Mouse (Mus musculus) CH12.LX (cell line): ENCODE results near the gene Synj2. TPM values are rescaled to one million over a fixed set of nuclear protein-coding genes. Genes with fewer than 3 reads are reported as not detected.

Experiments used
- DNase-seq: peaks from one replicate; pipeline ENCODE4 v3.0.0-alpha.2; 2013; ENCODE audit errors: extremely low read depth
- H3K27ac ChIP-seq: 2 replicates; pipeline ENCODE4 v1.5.1; 2012; ENCODE audit warnings: low read depth, mild to moderate bottlenecking, control low read depth, moderate library complexity; ENCODE audit not compliant: insufficient read depth
- H3K27me3 ChIP-seq: replicated peaks from 2 replicates; pipeline ENCODE3; 2012; ENCODE audit warnings: inconsistent platforms
- H3K36me3 ChIP-seq, 2 experiments: replicated peaks in 1 of 2; 2 replicates each; pipeline versions ENCODE3 to v1.6.1; 2012; ENCODE audit warnings: inconsistent platforms in 1 of 2, low read length in 1 of 2, mild to moderate bottlenecking in 1 of 2, mixed read lengths in 1 of 2, moderate library complexity in 1 of 2; ENCODE audit not compliant: control insufficient read depth in 1 of 2, insufficient read depth in 1 of 2
- H3K4me1 ChIP-seq, 2 experiments: 2 replicates each; pipeline ENCODE4 v1.6.1; 2012; ENCODE audit warnings: inconsistent platforms in 1 of 2, moderate library complexity in 1 of 2; ENCODE audit not compliant: insufficient read depth in 2 of 2, control insufficient read depth in 1 of 2
- H3K4me2 ChIP-seq: 2 replicates; pipeline ENCODE4 v1.6.1; 2012; ENCODE audit warnings: low read depth, mild to moderate bottlenecking, control low read depth; ENCODE audit not compliant: poor library complexity, insufficient read depth, severe bottlenecking
- H3K4me3 ChIP-seq, 3 experiments: fragments of 150-350 bp in 1 of 3; sonication (generic) in 1 of 3; replicated peaks in 1 of 3; 2 replicates each; pipeline versions ENCODE3 to v1.5.1; 2011 to 2012; ENCODE audit warnings: low read depth in 2 of 3, low read length in 2 of 3, mild to moderate bottlenecking in 2 of 3, moderate library complexity in 2 of 3, control low read depth in 1 of 3, improper control_type of control experiment in 1 of 3, inconsistent platforms in 1 of 3, mixed read lengths in 1 of 3; ENCODE audit not compliant: poor library complexity in 1 of 3
- H3K79me2 ChIP-seq: replicated peaks from 2 replicates; pipeline ENCODE4 v1.6.1; 2012; ENCODE audit warnings: mild to moderate bottlenecking, moderate library complexity; ENCODE audit not compliant: control insufficient read depth, poor library complexity, insufficient read depth, severe bottlenecking; ENCODE audit errors: extremely low read depth
- H3K9ac ChIP-seq: 2 replicates; pipeline ENCODE4 v1.6.1; 2012; ENCODE audit warnings: low read depth, mild to moderate bottlenecking, control low read depth, moderate library complexity; ENCODE audit not compliant: insufficient read depth
- H3K9me3 ChIP-seq: replicated peaks from 2 replicates; pipeline ENCODE3; 2012; ENCODE audit warnings: low read length, inconsistent platforms, mixed read lengths
- BHLHE40 ChIP-seq: IDR thresholded peaks from 2 replicates; pipeline ENCODE4 v1.6.1; 2011; ENCODE audit warnings: mild to moderate bottlenecking, low read depth, low read length, improper control_type of control experiment
- CHD1 ChIP-seq: IDR thresholded peaks from 2 replicates; pipeline ENCODE4 v1.6.1; 2012; ENCODE audit warnings: low read depth, low read length, improper control_type of control experiment, inconsistent platforms
- CTCF ChIP-seq, 2 experiments: IDR thresholded peaks in 1 of 2; conservative IDR thresholded peaks in 1 of 2; 2 replicates each; pipeline ENCODE4 v1.5.1; 2011 to 2012; ENCODE audit warnings: low read depth in 2 of 2, low read length in 2 of 2, improper control_type of control experiment in 1 of 2, inconsistent platforms in 1 of 2, mild to moderate bottlenecking in 1 of 2, moderate library complexity in 1 of 2
- ELF1 ChIP-seq: IDR thresholded peaks from 2 replicates; pipeline ENCODE4 v1.6.1; 2014; ENCODE audit warnings: low read depth, mild to moderate bottlenecking, inconsistent platforms, low read length, improper control_type of control experiment
- ETS1 ChIP-seq: conservative IDR thresholded peaks from 2 replicates; pipeline ENCODE4 v1.6.1; 2012; ENCODE audit warnings: low read depth, mild to moderate bottlenecking, inconsistent platforms, low read length, improper control_type of control experiment, moderate library complexity
- GABPA ChIP-seq: IDR thresholded peaks from 2 replicates; pipeline ENCODE4 v1.6.1; 2012; ENCODE audit warnings: low read depth, low read length, improper control_type of control experiment, inconsistent platforms; ENCODE audit not compliant: insufficient replicate concordance
- KAT2A ChIP-seq: IDR thresholded peaks from 2 replicates; pipeline ENCODE4 v1.6.1; 2012; ENCODE audit warnings: low read length, improper control_type of control experiment, inconsistent platforms; ENCODE audit not compliant: insufficient replicate concordance
- MAX ChIP-seq: IDR thresholded peaks from 2 replicates; pipeline ENCODE4 v1.6.1; 2011; ENCODE audit warnings: low read length, improper control_type of control experiment
- MEF2A ChIP-seq: IDR thresholded peaks from 2 replicates; pipeline ENCODE4 v1.6.1; 2014; ENCODE audit warnings: low read depth, mild to moderate bottlenecking, inconsistent platforms, low read length, improper control_type of control experiment, borderline replicate concordance
- MXI1 ChIP-seq: IDR thresholded peaks from 2 replicates; pipeline ENCODE4 v1.6.1; 2011; ENCODE audit warnings: mild to moderate bottlenecking, low read depth, low read length, improper control_type of control experiment
- PAX5 ChIP-seq: IDR thresholded peaks from 2 replicates; pipeline ENCODE4 v1.6.1; 2012; ENCODE audit warnings: low read length, inconsistent platforms, mixed read lengths
- POLR2AphosphoS2 ChIP-seq: IDR thresholded peaks from 2 replicates; pipeline ENCODE4 v1.6.1; 2011; ENCODE audit warnings: low read depth, low read length, improper control_type of control experiment
- RAD21 ChIP-seq: IDR thresholded peaks from 2 replicates; pipeline ENCODE4 v1.6.1; 2011; ENCODE audit warnings: low read depth, mild to moderate bottlenecking, low read length, improper control_type of control experiment, moderate library complexity
- SMC3 ChIP-seq: IDR thresholded peaks from 2 replicates; pipeline ENCODE4 v1.6.1; 2011; ENCODE audit warnings: low read depth, low read length, improper control_type of control experiment
- USF2 ChIP-seq: conservative IDR thresholded peaks from 2 replicates; pipeline ENCODE4 v1.6.1; 2011; ENCODE audit warnings: low read depth, low read length, improper control_type of control experiment
- ZKSCAN1 ChIP-seq: IDR thresholded peaks from 2 replicates; pipeline ENCODE4 v1.6.1; 2012; ENCODE audit warnings: low read depth, inconsistent platforms, low read length, improper control_type of control experiment, borderline replicate concordance
- ZMIZ1 ChIP-seq: IDR thresholded peaks from 2 replicates; pipeline ENCODE4 v1.6.1; 2012; ENCODE audit warnings: low read depth, mild to moderate bottlenecking, inconsistent platforms, low read length, improper control_type of control experiment
- dilution Hi-C: fragments of 300-500 bp; cut with MboI; formaldehyde crosslinking; loops from 2 replicates; pipeline ENCODE4 v1.14.3; 2020; ENCODE audit warnings: low sequenced_read_pairs; ENCODE audit not compliant: extremely low pct_unique_long_range_greater_than_20kb, extremely low pct_ligation_motif_present
- in situ Hi-C: fragments of 300-500 bp; cut with MboI; formaldehyde crosslinking; loops from 3 replicates; pipeline ENCODE4 v1.14.3; 2019; ENCODE audit warnings: low sequenced_read_pairs, low pct_ligation_motif_present, low pct_unique_long_range_greater_than_20kb, mixed read lengths
- polyA plus RNA-seq: library from polyadenylated mRNA; unstranded; fragments of >175 nt; gene quantifications from 2 replicates; pipeline ENCODE4 v1.2.1, GENCODE M21; 2012; ENCODE audit warnings: low read depth; ENCODE audit not compliant: insufficient read length
- total RNA-seq, 2 experiments: library from RNA; depleted of rRNA; stranded (reverse); fragments of 300-350 nt in 1 of 2; fragments of >200 nt in 1 of 2; gene quantifications; 2 replicates each; pipeline ENCODE4 v1.2.3; 2012 to 2014

The Synj2 gene
- total and polyA plus RNA-seq, 3 experiments: 5.3 to 10.9 (median 6.8) TPM

DNA sequence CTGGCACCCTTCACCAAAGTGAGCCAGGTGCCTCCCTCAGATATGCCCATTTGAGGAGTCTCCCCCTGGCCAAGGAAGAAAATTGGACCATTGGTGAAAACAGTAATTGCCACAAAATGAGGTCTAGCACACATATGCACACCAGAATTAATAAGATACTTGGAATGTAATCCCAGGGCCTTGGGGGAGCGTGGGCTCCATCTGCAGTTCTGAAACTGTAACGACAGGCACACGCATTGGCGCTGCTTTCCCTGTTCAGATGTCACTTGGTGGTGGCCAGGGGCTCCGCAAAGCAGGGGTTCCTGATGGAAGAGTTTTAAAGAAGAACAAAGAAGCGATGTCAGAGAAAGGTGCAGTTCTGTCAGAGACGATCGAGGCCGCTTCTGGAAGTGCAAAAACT is 17.8 kb upstream of the Synj2 start:
- H3K4me1 ChIP-seq: no peaks in the 10 kb centered on the region
- dilution Hi-C loops: no loop called here
- peaks cover 62 to 88% of the 10 kb centered on the region in 2 experiments for H3K36me3 ChIP-seq

DNA sequence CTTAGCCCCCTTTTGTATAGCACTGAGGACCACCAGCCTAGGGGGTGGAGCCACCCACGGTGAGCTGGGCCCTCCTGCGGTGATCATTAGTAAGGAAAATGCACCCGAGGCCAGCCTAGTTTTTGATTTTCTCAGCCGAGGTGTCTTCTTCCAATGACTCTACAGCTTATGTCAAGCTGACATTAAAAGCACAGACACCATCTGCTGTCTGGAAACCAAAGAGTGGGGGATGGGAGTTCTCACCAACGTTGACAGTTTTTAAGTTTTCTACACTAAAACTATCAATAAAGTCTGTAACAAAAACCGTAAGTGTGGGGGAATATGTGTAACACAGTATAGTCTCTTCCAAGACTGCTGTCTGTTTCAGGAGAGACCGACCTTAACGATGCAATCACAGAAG is 16.8 kb upstream of the Synj2 start:
- Histone ChIP-seq H3K79me2 (no peaks in the 10 kb centered on the region), H3K4me2 (no peak overlapping the region), H3K27ac (no peak overlapping the region), H3K4me3 (no peak overlapping the region), H3K27me3 (no peaks in the 10 kb centered on the region), H3K4me1 (peaks cover 0 to 3% of the 10 kb centered on the region in 2 experiments; a peak in 1 of 4 replicates), H3K9ac (no peak overlapping the region), H3K9me3 (no peaks in the 10 kb centered on the region), H3K36me3 (peaks cover 57 to 86% of the 10 kb centered on the region in 2 experiments)
- TF ChIP-seq BHLHE40: no peak
- TF ChIP-seq CHD1: no peak
- TF ChIP-seq MAX: no peak
- TF ChIP-seq SMC3: no peak
- no peak for TF ChIP-seq PAX5
- no peak for TF ChIP-seq KAT2A
- no peak for TF ChIP-seq ZKSCAN1
- TF ChIP-seq GABPA: no peak
- TF ChIP-seq ETS1: no peak
- in situ Hi-C loops: loop anchor here (25.0 kb wide), 1 partner anchor 487 kb away; the partner anchor contains the start of gene Tmem242
- dilution Hi-C loops: no loop called here
- no peak for DNase-seq

More for the DNA sequence above, 17.8 kb upstream of the Synj2 start:
- Histone ChIP-seq H3K4me2 (no peak overlapping the region), H3K27ac (no peak overlapping the region), H3K9ac (no peak overlapping the region), H3K27me3 (no peaks in the 10 kb centered on the region), H3K79me2 (no peaks in the 10 kb centered on the region), H3K9me3 (no peaks in the 10 kb centered on the region), H3K4me3 (no peak overlapping the region)
- peak; percentile 38 for TF ChIP-seq SMC3
- TF ChIP-seq POLR2AphosphoS2: no peak
- TF ChIP-seq USF2: no peak
- no peak for TF ChIP-seq ZMIZ1
- peak; percentile 39 for TF ChIP-seq RAD21
- no peak for TF ChIP-seq ELF1
- peak in 1 of 2 experiments; percentile 48; a peak in 2 of 4 replicates for TF ChIP-seq CTCF (conservative IDR thresholded peaks at IDR 0.05 in 1 of 2, IDR thresholded peaks at IDR 0.05 in 1 of 2; ENCODE audit: low read depth in 2 of 2, low read length in 2 of 2)
- TF ChIP-seq MXI1: no peak
- TF ChIP-seq MEF2A: no peak
- no peak for DNase-seq
- in situ Hi-C loops: loop anchor here (25.0 kb wide), 1 partner anchor 486 kb away; the partner anchor contains the start of gene Tmem242
